Mouse (Mus musculus) kidney, adult 8-10 months (tissue): ENCODE data around the gene Sfswap.

Experiments
- DNase-seq, 2 experiments: peaks; one replicate each; pipeline ENCODE4 v3.0.0; 2022

The Sfswap gene

GRCm38 (mm10) chr5:129533731-129534130 lies 32.7 kb downstream of the Sfswap start:
- no peak for DNase-seq

DNA sequence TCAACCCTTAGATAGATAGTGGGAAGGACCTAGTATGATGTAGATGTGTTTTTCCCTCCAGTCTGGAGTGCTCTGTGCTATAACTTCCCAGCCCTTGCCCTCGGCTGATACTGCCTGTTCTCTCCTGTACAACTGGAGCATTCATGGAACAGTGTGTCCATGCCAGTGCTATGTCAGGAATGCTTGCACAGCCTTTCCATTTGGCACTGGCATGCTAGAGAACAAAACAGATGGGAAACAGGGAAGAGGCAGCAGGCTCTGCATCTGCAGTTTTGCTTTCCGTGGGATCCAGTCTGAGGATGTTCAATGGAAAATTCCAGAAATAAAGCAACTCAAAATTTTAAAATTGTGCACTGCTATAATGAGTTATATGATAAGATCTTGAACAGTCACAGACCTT lies 33.5 kb downstream of the Sfswap start:
- DNase-seq = peak in 1 of 2 experiments; percentile 55

GRCm38 (mm10) chr5:129535021-129535420 lies 34.0 kb downstream of the Sfswap start:
- DNase-seq = peak in 1 of 2 experiments; percentile 29

DNA sequence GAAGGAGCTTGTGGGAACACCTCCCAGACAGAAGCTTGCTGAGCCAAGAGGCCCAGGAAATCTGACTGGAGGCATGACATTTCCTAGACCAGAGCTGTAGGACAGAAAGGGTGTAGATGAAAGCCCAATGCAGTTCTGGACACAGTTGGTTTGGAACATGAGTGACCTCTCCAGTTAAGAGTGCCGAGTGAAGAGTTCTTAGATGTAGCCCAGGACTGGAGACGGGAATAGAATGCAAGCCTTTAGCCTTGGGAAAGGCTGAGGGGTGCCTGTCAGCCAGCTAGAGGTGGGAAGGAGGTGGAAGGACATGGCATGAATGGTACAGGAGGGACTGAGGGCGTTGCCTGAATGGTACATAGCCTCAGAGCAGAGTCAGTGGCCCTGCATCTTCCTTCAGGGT lies 34.4 kb downstream of the Sfswap start:
- DNase-seq = no peak

- DNase-seq = no peak
Observed at GRCm38 (mm10) chr5:129538826-129539225, 37.8 kb downstream of the Sfswap start.

DNA sequence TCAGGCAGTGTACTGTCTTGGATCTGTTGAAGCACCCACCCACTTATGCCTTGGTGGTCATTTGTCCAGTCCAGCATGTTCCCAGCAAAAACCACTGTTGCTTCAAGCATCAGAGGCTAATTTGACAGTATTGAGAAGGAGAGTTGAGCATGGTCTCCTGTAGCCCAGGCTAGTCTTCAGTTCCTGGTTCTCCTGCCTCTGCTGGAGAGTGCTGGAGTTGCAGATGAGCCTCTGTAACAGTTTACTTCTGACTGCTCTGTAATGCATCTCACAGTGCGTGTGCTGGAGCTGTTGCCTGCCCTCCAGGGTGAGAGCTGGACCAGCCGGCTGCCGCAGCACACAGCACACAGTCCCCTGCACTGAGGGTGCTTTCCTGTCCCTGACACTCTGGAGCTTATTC lies 41.2 kb downstream of the Sfswap start:
- no peak for DNase-seq

DNA sequence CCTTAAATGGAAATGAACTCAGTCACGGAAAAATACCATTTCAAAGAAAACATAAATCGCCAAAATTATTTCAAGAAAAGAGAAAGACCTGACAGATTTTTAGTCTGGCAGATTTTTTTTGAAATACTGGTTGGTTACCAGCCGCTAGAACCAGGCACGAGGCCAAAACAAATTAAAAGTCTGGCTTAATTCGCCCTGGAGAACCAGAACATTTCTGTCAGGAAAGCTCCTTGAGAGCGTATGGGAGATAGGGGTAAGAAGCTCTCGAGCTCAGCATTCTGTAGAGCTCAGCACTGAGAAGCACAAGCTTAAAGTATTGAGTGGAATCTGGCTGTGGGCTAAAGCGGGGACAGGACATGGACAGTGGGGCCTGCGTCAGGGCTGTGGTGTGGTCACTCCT lies 44.8 kb downstream of the Sfswap start:
- no peak for DNase-seq

DNA sequence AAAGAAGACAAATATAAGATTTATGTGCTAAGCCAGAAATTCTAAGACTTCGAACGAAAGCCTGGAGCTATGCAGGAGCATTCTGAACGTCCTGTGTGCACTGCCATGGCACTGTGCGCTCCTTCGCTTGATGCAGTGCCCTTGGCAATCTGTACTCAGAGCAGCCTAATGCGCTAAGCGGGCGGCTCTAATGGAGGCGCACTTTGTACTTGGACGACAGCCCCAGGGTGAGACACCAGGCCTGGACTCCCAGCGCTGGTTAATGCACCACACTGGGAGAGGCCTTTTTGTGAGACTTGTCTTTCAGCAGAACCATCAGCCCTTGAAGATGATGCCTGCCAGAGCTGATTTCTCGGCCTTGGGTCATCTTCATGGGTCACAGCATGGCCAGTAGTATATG lies 48.7 kb downstream of the Sfswap start:
- peak; percentile 75 to 84 for DNase-seq

- peak; percentile 61 to 74 for DNase-seq
Observed at GRCm38 (mm10) chr5:129550790-129551189, 49.8 kb downstream of the Sfswap start.

- peak; percentile 45 to 58 for DNase-seq
Observed at GRCm38 (mm10) chr5:129551991-129552390, 51.0 kb downstream of the Sfswap start.

DNA sequence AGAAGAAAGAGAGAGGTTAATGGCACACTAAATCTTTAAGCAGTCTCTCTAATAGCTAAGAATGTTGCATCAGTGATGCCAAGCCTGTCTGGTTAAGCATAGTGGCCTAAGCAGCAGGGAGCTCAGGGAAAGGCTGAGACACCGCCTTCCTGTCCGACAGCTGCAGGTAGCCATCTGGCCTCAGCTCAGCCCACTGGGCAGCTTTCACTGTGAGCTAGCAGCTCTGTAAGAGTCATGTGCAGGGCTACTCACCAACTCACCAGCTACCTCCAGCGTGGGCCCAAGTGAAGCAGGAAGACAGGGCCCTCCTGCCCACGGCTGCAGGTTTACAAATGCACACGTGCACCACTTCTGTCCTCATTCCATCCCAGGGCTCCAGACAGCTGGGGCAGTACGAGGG lies 52.6 kb downstream of the Sfswap start:
- no peak for DNase-seq

DNA sequence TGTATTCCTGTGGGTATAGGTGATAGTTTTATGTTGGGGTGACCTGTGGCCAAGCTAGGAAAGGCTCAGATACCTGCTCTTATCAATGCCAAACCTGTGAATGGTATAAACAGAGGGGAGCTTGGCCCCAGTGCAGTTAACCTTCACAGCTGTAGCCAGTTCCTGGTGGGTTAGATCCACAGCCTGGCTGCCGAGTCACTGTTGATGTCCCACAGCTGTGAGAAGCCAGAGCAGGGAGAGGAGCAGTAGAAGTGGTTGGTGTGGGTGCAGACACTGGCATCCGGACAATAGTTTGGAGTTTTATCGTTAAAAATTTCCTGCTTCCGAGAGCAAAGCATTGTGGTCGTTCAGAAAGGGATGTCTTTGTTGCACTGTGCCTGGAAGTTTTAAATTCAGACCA lies 57.6 kb downstream of the Sfswap start:
- no peak for DNase-seq

GRCm38 (mm10) chr5:129559283-129559682 lies 58.3 kb downstream of the Sfswap start:
- DNase-seq = no peak

DNA sequence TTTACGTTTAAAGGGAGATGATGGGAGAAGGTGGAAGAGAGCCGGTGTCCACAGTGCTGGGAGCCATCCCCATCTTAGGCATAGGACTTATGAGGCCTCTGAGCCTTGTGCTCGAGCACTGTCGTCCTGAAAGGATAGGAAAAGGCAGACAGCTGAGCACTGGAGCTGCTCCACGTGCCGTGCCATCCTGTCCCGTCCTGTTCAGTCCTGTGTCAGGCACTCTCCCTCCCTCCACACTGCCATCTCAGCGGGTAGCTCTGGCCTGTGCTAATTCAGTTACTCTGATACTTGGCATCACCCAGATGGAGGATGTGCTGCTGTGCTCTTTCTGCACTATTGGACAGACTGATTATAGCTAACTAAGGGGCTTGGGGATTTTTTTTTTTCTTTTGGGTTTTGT lies 61.3 kb downstream of the Sfswap start:
- DNase-seq = no peak

GRCm38 (mm10) chr5:129568596-129568995 lies 67.6 kb downstream of the Sfswap start:
- no peak for DNase-seq

GRCm38 (mm10) chr5:129578201-129578600 lies 77.2 kb downstream of the Sfswap start:
- peak; percentile 69 to 82 for DNase-seq

- DNase-seq = no peak
Observed at GRCm38 (mm10) chr5:129580046-129580445, 79.0 kb downstream of the Sfswap start.

- DNase-seq = no peak
Observed at GRCm38 (mm10) chr5:129580572-129580971, 79.6 kb downstream of the Sfswap start.

DNA sequence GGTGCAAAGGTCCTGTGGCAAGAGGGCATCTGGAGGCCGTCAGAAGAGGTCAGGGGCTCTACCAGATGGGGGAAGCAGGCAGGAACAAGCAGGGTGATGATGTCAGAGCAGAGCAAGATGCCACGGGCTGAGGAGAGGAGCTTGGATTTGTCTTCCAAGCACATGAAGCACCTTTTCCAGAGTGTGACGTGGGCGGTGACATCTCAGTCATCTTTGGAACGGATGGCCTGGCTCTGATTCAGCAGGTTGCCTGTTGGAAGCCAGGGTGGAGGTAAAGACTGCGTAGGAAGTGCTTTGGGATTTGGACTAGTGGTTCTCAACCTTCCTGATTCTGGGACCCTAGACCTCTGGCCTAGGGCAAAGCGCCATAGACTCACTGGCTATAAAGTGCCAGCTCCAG lies 80.0 kb downstream of the Sfswap start:
- DNase-seq = no peak

DNA sequence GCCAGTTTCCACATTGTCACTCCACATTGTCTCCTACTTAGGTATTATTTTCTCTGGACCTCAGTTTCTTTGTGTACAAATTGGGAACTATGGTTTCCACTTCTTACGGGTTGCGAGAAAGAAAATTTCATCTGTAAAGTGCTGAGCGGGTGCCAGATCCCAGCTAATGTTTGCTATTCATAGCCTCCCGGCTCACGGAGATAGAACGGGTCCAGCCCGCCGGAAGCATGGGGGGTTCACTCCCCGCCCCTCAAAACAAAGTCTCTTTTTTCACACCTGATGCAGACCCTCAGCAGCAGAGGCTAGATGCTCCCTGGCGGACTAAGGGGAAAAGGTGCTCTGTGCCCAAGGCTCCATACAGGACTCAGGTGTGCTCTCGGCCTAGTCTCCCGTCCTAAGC lies 82.3 kb downstream of the Sfswap start:
- DNase-seq = no peak

GRCm38 (mm10) chr5:129583761-129584582 lies 83.0 kb downstream of the Sfswap start, which contains the start of gene Mmp17:
TSS of gene Mmp17 (plus strand) at chr5:129584169.
- peak; percentile 77 to 89 for DNase-seq

GRCm38 (mm10) chr5:129584583-129585541 lies 83.8 kb downstream of the Sfswap start:
- no peak for DNase-seq

DNA sequence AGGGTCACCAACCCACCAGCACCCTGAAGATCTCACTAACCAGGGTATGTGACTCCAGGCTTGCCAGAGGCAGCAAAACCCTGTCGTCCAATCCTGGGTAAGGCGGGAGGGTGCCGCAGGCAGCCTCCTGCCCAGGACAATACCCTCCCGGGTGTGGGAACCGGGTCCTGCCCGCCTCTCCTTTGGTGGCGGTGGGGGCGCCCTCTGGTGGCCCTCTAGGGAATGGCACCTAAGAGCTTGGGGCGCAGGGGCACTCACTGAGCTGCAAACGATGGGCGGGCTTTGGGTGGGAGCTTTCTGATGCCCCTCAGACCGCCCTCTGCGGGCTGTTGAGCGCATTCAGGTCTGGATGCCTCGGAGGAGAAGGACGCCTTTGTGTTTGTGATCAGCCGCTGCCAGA lies 85.0 kb downstream of the Sfswap start:
- DNase-seq = peak; percentile 62 to 80

GRCm38 (mm10) chr5:129586471-129586870 lies 85.5 kb downstream of the Sfswap start:
- no peak for DNase-seq
